In the genomic region with DNA sequence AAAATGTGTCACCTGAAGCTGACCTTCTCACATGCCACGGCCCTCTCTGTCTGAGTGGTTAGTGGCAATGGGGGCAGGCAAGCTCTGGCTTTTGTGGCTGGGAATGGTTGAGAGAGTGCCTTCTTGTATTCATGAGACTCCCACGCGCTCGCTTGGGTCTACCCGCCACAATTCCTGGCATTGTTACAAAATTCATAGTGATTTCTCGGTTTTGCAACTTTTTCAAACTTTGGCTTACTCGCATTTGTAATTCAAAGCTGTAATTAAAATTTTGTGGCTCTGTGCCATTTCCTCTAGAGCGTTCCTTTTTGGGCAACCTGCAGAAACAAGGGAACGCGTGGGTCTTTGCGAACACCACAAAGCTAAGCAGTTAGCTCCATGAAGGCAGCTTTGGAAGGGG, we compare ENCODE assay signal across 10 mouse cellular contexts.
DNase-seq lines count a peak whose midpoint lies in the region.
"Had no signal": no experiment of that assay in that cellular context is flagged by ENCODE, and none has a peak within 500 bp of the region (broad histone marks: within the 10 kb centered on the region; RNA-seq: fewer than 3 reads in every experiment).

No protein-coding gene starts in this region.

- peak; percentile 61 for DNase-seq in brain, adult 2 months (ENCODE audit: low read depth, low spot score)
- peak; percentile 56 for DNase-seq in fat pad, adult 2 months (ENCODE audit: extremely low read depth, low read depth, low spot score)
- DNase-seq in layer of hippocampus, adult 9-11 months, result peak; percentile 71
- DNase-seq in right cerebral cortex, postnatal 10 days (ENCODE audit: low spot score in 2 of 2), result peak; percentile 52 to 70
- DNase-seq in cerebellum, adult 8-10 months, result no peak
- DNase-seq in adipocyte (ENCODE audit: low spot score), result no peak
- no peak for DNase-seq in heart, postnatal 25 days (ENCODE audit: low spot score)
- DNase-seq: cerebellum, adult 9-11 months; kidney, adult 9 months; thymus, postnatal 14 days had no signal

- intact Hi-C loops in heart, postnatal 25 days (cut with DNase I), result no loop called here

Comparison
In these comparisons a context has a peak if more than half of its experiments do, and no peak if none do; other contexts are left out.
1. DNase-seq: peak in brain, adult 2 months (single experiment), fat pad, adult 2 months (single experiment), layer of hippocampus, adult 9-11 months (single experiment) and right cerebral cortex, postnatal 10 days (2 of 2); none in cerebellum, adult 8-10 months (single experiment), adipocyte (single experiment) and heart, postnatal 25 days (single experiment).